Mouse (Mus musculus) midbrain, embryonic 15.5 days (tissue): ENCODE data around the gene Csrp1. TPM values are rescaled to one million over a fixed set of nuclear protein-coding genes. Genes with fewer than 3 reads are reported as not detected.

Experiments used
- ATAC-seq: fragments of 200-750 bp; cut with Nextera tagmentation; replicated peaks from 2 replicates; pipeline ENCODE4 v1.8.0; 2017; ENCODE audit warnings: moderate TSS enrichment
- H3K27ac ChIP-seq: fragments of 300-500 bp; sonication (generic); 2 replicates; pipeline ENCODE4 v1.5.1; 2015; ENCODE audit warnings: mild to moderate bottlenecking, inconsistent platforms
- H3K27me3 ChIP-seq: fragments of 300-500 bp; sonication (generic); replicated peaks from 2 replicates; pipeline ENCODE4 v1.6.1; 2015; ENCODE audit warnings: inconsistent platforms
- H3K36me3 ChIP-seq: fragments of 300-500 bp; sonication (generic); replicated peaks from 2 replicates; pipeline ENCODE4 v1.6.1; 2015; ENCODE audit warnings: inconsistent platforms
- H3K4me1 ChIP-seq: fragments of 300-500 bp; sonication (generic); 2 replicates; pipeline ENCODE4 v1.6.1; 2015; ENCODE audit warnings: inconsistent platforms
- H3K4me2 ChIP-seq: fragments of 300-500 bp; sonication (generic); 2 replicates; pipeline ENCODE4 v1.6.1; 2015; ENCODE audit warnings: inconsistent platforms, mild to moderate bottlenecking, moderate library complexity
- H3K4me3 ChIP-seq: fragments of 300-500 bp; sonication (generic); 2 replicates; pipeline ENCODE4 v1.5.1; 2015; ENCODE audit warnings: mild to moderate bottlenecking, inconsistent platforms
- H3K9ac ChIP-seq: fragments of 300-500 bp; sonication (generic); 2 replicates; pipeline ENCODE4 v1.6.1; 2015; ENCODE audit warnings: mild to moderate bottlenecking, inconsistent platforms
- H3K9me3 ChIP-seq: fragments of 300-500 bp; sonication (generic); 2 replicates; pipeline ENCODE4 v1.6.1; 2016; ENCODE audit warnings: inconsistent platforms
- WGBS: fragments of 180-500 bp; shearing (Covaris S2); methylation state at CpG from one replicate; pipeline ENCODE4 v1.1.7; 2015; ENCODE audit warnings: mixed read lengths; 5-methylcytosine and 5-hydroxymethylcytosine counted together
- polyA plus RNA-seq: library from polyadenylated mRNA; unstranded; fragments of >200 nt; fragmentation: Nextera tagmentation; extraction: Ambion mirVana; gene quantifications from 2 replicates; pipeline ENCODE4 v1.2.1, GENCODE M21; 2015

The Csrp1 gene
- polyA plus RNA-seq, 1 experiment from 2014 or later: 13.9 TPM

- whole genome bisulfite sequencing: 93% methylated on average over 4 of the region's 4 CpGs
- Histone ChIP-seq H3K36me3 (no peaks in the 10 kb centered on the region), H3K4me2 (no peak overlapping the region), H3K27ac (no peak overlapping the region), H3K9ac (no peak overlapping the region), H3K27me3 (no peaks in the 10 kb centered on the region), H3K9me3 (no peaks in the 10 kb centered on the region), H3K4me1 (peaks cover 2% of the 10 kb centered on the region; the same call in 1 of the 2 replicates), H3K4me3 (no peak overlapping the region)
- ATAC-seq: no peak
These were observed 26.4 kb downstream of the Csrp1 start for GRCm38 (mm10) chr1:135746248-135746647.

GRCm38 (mm10) chr1:135752737-135753348 is 33.0 kb downstream of the Csrp1 start:
- no peaks in the 10 kb centered on the region for H3K27me3 ChIP-seq
- H3K9me3 ChIP-seq: no peaks in the 10 kb centered on the region
- ATAC-seq: peak; percentile 98
- no peak overlapping the region for H3K9ac ChIP-seq
- no peak overlapping the region for H3K27ac ChIP-seq
- 12% methylated on average over 10 of the region's 10 CpGs for WGBS
- no peak overlapping the region for H3K4me2 ChIP-seq
- no peak overlapping the region for H3K4me3 ChIP-seq
- no peaks in the 10 kb centered on the region for H3K4me1 ChIP-seq
- no peaks in the 10 kb centered on the region for H3K36me3 ChIP-seq

- no peak overlapping the region for H3K27ac ChIP-seq
- H3K9ac ChIP-seq: no peak overlapping the region
- H3K4me1 ChIP-seq: no peaks in the 10 kb centered on the region
- no peak for ATAC-seq
- H3K9me3 ChIP-seq: no peaks in the 10 kb centered on the region
- no peaks in the 10 kb centered on the region for H3K27me3 ChIP-seq
- H3K36me3 ChIP-seq: no peaks in the 10 kb centered on the region
- no peak overlapping the region for H3K4me2 ChIP-seq
- no peak overlapping the region for H3K4me3 ChIP-seq
- WGBS: 74% methylated on average over 9 of the region's 9 CpGs
These were observed 35.4 kb downstream of the Csrp1 start for GRCm38 (mm10) chr1:135755287-135755686.

GRCm38 (mm10) chr1:135755913-135756312 is 36.1 kb downstream of the Csrp1 start:
- Histone ChIP-seq H3K4me2 (no peak overlapping the region), H3K9ac (no peak overlapping the region), H3K36me3 (no peaks in the 10 kb centered on the region), H3K9me3 (no peaks in the 10 kb centered on the region), H3K4me1 (no peaks in the 10 kb centered on the region), H3K27ac (no peak overlapping the region), H3K4me3 (no peak overlapping the region), H3K27me3 (no peaks in the 10 kb centered on the region)
- WGBS: 83% methylated on average over 3 of the region's 3 CpGs
- no peak for ATAC-seq

- 80% methylated on average over 8 of the region's 8 CpGs for WGBS
- no peak overlapping the region for H3K4me2 ChIP-seq
- no peaks in the 10 kb centered on the region for H3K27me3 ChIP-seq
- H3K4me1 ChIP-seq: no peaks in the 10 kb centered on the region
- H3K9me3 ChIP-seq: no peaks in the 10 kb centered on the region
- H3K4me3 ChIP-seq: no peak overlapping the region
- no peak for ATAC-seq
- no peak overlapping the region for H3K9ac ChIP-seq
- H3K36me3 ChIP-seq: no peaks in the 10 kb centered on the region
- no peak overlapping the region for H3K27ac ChIP-seq
These were observed 37.4 kb downstream of the Csrp1 start for GRCm38 (mm10) chr1:135757287-135757686.

GRCm38 (mm10) chr1:135759685-135760084 is 39.8 kb downstream of the Csrp1 start:
- Histone ChIP-seq H3K27ac (no peak overlapping the region), H3K27me3 (peaks cover 2% of the 10 kb centered on the region; the same call in 1 of the 2 replicates), H3K36me3 (no peaks in the 10 kb centered on the region), H3K9ac (no peak overlapping the region), H3K4me2 (no peak overlapping the region), H3K4me3 (no peak overlapping the region), H3K9me3 (no peaks in the 10 kb centered on the region), H3K4me1 (no peaks in the 10 kb centered on the region)
- WGBS: 40% methylated on average over 4 of the region's 4 CpGs
- ATAC-seq: no peak

GRCm38 (mm10) chr1:135760216-135760615 is 40.4 kb downstream of the Csrp1 start:
- ATAC-seq: no peak
- no peaks in the 10 kb centered on the region for H3K4me1 ChIP-seq
- no peaks in the 10 kb centered on the region for H3K36me3 ChIP-seq
- H3K27me3 ChIP-seq: peaks cover 3% of the 10 kb centered on the region; the same call in 1 of the 2 replicates
- H3K27ac ChIP-seq: no peak overlapping the region
- no peaks in the 10 kb centered on the region for H3K9me3 ChIP-seq
- H3K9ac ChIP-seq: no peak overlapping the region
- H3K4me2 ChIP-seq: no peak overlapping the region
- 75% methylated on average over 8 of the region's 8 CpGs for WGBS
- H3K4me3 ChIP-seq: no peak overlapping the region

GRCm38 (mm10) chr1:135761728-135762127 is 41.9 kb downstream of the Csrp1 start:
- no peak for ATAC-seq
- 89% methylated on average over 5 of the region's 5 CpGs for WGBS
- Histone ChIP-seq H3K4me2 (no peak overlapping the region), H3K4me3 (no peak overlapping the region), H3K4me1 (peaks cover 9% of the 10 kb centered on the region), H3K36me3 (no peaks in the 10 kb centered on the region), H3K27ac (no peak overlapping the region), H3K9ac (no peak overlapping the region), H3K9me3 (no peaks in the 10 kb centered on the region), H3K27me3 (peaks cover 3% of the 10 kb centered on the region; the same call in 1 of the 2 replicates)

GRCm38 (mm10) chr1:135763503-135764205 is 43.8 kb downstream of the Csrp1 start:
- H3K27ac ChIP-seq: no peak overlapping the region
- H3K4me3 ChIP-seq: no peak overlapping the region
- ATAC-seq: no peak
- no peak overlapping the region for H3K9ac ChIP-seq
- WGBS: 88% methylated on average over 9 of the region's 9 CpGs
- H3K4me2 ChIP-seq: no peak overlapping the region
- peaks cover 20% of the 10 kb centered on the region for H3K4me1 ChIP-seq
- H3K36me3 ChIP-seq: no peaks in the 10 kb centered on the region
- H3K9me3 ChIP-seq: no peaks in the 10 kb centered on the region
- peaks cover 3% of the 10 kb centered on the region; the same call in 1 of the 2 replicates for H3K27me3 ChIP-seq

- ATAC-seq: no peak
- Histone ChIP-seq H3K27ac (no peak overlapping the region), H3K9me3 (no peaks in the 10 kb centered on the region), H3K27me3 (peaks cover 3% of the 10 kb centered on the region; the same call in 1 of the 2 replicates), H3K4me2 (no peak overlapping the region), H3K4me3 (no peak overlapping the region), H3K9ac (no peak overlapping the region), H3K4me1 (peaks cover 20% of the 10 kb centered on the region), H3K36me3 (no peaks in the 10 kb centered on the region)
- WGBS: 69% methylated on average over 2 of the region's 2 CpGs
These were observed 44.3 kb downstream of the Csrp1 start for GRCm38 (mm10) chr1:135764206-135764528.

GRCm38 (mm10) chr1:135765645-135766591 is 46.1 kb downstream of the Csrp1 start, which contains the start of gene Phlda3:
Phlda3 (plus strand) TSS chr1:135766119.
- Histone ChIP-seq H3K4me1 (peaks cover 21% of the 10 kb centered on the region), H3K27ac (peak within 1 kb of the TSS; percentile 73), H3K9ac (peak within 1 kb of the TSS; percentile 65), H3K4me2 (peak within 1 kb of the TSS; percentile 92), H3K4me3 (peak within 1 kb of the TSS; percentile 59), H3K27me3 (peaks cover 3% of the 10 kb centered on the region; the same call in 1 of the 2 replicates), H3K36me3 (no peaks in the 10 kb centered on the region), H3K9me3 (no peaks in the 10 kb centered on the region)
- ATAC-seq: peak; percentile 91
- WGBS: under 1% methylated on average over 88 of the region's 90 CpGs
